Mouse (Mus musculus): ENCODE measurements at regions not wholly inside any gene's neighbourhood (a gene's known extent, or its start where the extent isn't known, plus 50 kb on each side); places are given as distances from the start of the nearest gene placed in this dataset.

- TF ChIP-seq CTCF (IDR thresholded peaks at IDR 0.05): no peak
- no peak for TF ChIP-seq EP300 (IDR thresholded peaks at IDR 0.05)
Observed at GRCm38 (mm10) chr8:80138481-80138880, 80.7 kb upstream of the Hhip start.

Measured in lung, postnatal 0 days (tissue).